Mouse (Mus musculus) monocyte, adult 2 months (primary cell): ENCODE results near the gene Klhl42.

Source experiments
- DNase-seq, 2 experiments: peaks; one replicate each; pipeline ENCODE4 v3.0.0; 2022; ENCODE audit warnings: low spot score in 2 of 2, low read depth in 1 of 2

Klhl42 gene

DNA sequence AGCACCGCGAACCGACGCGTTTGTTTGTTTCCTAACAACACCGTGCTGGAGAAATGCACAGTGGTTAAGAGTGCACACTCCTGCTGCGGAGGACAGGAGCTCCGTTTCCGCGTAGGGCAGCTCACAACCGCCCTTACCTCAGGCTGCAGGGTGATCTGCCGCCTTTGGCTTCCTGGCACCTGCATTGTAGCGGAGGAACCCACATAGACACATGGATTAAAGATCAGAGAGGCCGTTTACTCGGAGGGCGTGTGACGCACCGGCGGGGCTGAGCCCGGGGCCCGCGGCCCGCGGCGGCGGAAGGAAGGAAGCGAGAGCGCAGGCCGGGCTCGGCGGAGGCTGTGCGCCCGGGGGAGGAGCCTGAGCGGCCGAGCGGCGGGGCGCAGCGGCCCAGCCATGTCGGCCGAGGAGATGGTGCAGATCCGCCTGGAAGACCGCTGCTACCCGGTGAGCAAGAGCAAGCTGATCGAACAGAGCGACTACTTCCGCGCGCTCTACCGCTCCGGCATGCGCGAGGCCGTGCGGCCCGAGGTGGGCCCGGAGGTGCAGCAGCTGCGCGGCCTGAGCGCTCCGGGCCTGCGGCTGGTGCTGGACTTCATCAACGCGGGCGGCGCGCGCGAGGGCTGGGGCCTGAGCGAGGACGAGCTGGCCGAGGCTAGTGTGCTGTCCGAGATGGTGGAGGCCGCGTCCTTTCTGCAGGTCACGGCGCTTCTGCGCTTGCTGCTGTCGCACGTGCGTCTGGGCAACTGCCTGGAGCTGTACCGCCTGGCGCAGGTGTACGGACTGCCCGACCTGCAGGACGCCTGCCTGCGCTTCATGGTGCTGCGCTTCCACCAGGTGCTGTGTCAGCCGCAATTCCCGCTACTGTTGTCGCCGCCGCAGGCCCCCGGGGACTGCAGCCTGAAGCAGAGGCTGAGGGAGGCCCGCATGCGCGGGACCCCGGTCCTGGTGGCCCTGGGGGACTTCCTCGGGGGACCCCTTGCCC, at the start of gene Klhl42:
TSS of gene Klhl42 (plus strand) at position 244 of the 985 bp plus-strand sequence.
- DNase-seq: peak in 1 of 2 experiments; percentile 33

DNA sequence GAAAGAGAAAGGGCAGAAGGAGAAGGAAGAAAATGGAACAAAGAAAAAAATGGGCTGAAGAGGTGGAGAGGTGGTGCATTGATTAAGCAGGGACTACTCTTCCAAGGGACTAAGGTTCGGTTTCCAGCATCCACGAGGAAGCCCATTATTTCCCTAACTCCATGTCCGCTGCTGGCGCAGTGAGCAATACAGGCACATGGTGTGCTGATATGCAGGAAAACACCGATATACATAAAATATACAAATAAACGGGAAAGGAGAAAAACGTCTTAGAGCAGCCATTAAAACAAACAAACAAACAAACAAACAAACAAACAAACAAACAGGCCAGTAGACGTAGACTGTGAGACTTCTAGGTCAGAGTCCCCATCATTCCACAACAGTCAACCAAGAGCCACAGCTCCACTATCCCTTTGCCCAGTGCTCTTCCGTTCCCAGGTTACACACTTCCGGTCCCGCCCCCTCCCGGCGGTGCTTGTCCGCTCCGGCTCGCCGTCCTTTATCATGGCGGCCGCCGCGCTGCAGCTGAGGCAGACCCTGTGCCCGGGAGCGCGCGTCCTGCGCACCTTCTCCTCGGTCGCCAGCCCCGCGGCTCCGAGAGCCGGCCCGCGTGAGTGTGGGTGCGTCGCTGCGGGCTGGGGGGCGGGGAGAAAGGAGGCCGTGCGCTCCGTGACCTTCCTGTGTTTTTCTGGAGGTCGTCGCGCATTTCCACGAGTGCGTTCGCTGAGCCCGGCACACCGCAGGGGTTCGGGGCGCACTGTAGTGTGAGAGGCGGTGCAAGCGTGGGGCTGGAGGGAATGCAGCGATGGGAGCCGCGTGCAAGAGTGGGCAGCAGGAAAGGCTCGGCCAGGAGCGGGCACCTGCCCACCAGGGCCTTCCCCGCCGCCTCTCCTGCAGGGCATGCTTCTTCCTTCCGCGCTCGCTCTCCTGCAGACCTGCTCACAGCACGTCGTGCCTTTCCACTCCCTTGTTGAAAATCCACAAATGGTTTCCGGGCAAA, 48.6 kb upstream of the Klhl42 start, which contains the start of gene Mrps35:
TSS of gene Mrps35 (plus strand) at position 474 of the 1,000 bp plus-strand sequence.
- peak; percentile 34 to 69 for DNase-seq

DNA sequence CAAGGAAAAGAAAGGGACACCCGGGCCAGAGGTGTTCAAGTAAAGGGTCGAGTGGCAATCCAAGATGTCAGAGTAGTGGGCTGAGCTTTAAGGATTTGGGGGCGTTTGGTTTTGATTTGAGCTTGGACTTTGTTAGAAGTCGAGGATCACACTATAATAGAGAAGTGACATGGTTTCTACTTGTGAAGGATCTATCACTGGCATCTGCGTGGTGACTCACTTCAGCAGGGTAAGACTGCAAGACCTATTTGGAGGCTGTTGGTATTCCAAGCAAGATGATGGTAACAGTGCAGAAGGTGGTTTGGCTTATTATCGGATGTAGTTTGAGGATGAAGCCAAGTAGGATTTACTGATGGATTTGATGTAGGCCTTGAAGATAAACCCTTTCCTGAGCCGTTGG, 47.5 kb upstream of the Klhl42 start:
- no peak for DNase-seq

DNA sequence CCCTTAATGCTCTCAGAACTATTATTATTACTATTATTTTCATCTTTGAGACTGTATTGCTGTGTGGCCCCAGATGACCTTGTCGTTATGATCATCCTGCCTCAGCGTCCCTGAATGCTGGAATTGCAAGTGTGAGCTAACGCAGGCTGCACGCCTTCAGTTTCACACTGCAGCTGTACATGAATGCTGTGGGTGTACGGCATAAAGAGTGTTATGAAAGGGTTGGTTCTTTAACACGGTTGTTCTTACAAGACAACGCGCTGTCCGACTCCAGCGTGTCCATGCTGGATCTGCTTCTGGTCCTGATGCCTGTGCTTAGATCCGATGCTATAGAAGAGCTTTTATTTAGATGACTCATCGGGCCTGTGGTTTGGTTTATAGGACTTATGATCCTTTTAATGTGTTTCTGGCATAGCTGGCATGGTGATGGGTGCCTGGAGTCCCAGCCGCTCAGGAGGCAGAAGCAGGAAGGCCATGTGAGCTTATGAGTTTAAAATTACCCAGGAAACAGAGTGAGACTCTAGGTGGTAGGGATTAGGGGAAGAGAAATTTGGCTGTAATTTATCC, 41.9 kb upstream of the Klhl42 start:
- no peak for DNase-seq

DNA sequence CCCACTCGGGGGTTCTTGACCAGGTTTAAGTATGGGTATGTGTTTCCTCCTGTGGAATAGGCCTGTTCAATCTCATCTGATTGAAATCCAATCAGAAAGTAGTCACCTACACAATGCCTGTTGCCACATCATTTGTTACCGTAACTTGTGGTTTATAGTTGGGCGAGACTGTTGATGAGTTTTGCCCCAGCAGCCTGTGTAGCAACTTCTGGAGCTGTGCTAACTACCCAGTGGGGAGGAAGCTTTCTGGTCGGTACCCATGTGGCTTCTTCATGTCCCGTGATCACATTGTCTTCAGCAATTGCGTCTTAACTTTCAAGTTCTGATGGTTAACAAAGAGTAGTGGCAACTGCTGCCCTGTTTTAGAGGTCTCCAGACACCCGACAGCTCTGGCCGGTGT, 39.5 kb upstream of the Klhl42 start:
- no peak for DNase-seq

DNA sequence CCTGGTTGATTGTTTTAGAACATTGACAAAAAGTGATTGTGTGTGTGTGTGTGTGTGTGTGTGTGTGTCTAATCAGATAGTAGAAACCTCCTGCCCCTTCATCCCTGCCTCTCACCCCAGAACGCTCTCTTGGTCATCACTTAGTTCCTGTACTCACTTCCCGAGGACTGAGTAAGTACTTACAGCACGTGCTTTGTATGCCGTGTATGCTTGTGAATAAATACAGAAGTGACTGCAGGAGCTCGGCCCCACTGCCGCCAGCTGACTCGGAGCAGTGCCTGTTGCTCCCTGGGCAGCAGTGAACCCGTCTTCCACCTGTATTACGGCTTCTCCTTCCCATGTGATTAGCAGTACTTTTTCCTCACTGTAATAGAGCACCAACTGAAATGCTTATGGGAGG, 38.7 kb upstream of the Klhl42 start:
- no peak for DNase-seq

DNA sequence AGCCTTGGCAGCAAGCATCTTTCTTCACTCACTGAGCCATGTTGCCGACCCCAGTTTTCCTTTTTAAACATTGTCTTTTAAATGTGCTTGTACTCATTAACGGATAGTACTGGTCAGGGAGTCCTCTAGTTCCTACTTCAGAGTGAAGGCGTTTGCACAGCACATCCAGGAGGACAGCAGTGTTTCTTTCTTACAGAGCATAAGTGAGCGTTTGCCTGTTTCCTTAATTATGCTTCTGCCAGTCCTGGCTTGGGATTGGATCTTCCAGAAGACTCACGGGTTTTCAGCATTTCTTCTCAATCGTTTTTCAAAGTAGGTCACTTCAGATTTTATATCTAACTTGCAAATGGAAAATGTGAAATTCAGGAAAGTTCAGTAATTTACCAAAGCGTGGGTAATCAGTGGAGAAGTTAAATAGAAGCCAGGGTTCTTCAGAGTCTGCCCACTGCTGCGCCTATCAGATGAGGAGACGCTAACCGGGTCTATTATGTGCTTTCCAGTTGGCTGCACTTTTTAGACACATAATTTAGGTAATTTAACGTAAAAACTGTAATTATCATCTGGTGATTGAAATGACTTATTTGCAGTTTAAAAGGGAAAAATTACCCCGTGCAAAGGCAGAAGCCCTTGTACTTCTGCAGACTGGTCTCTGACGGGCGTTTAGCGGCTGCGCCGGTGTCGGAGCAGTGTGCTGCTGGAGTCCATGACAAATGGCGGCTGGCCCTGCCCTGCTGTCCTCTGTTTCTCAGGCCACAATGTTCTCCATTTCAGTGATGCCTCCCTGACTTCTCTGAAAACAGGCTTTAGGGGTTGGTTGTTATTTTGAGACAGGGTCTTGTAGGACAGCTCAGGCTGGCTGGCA, 37.2 kb upstream of the Klhl42 start:
- no peak for DNase-seq

DNA sequence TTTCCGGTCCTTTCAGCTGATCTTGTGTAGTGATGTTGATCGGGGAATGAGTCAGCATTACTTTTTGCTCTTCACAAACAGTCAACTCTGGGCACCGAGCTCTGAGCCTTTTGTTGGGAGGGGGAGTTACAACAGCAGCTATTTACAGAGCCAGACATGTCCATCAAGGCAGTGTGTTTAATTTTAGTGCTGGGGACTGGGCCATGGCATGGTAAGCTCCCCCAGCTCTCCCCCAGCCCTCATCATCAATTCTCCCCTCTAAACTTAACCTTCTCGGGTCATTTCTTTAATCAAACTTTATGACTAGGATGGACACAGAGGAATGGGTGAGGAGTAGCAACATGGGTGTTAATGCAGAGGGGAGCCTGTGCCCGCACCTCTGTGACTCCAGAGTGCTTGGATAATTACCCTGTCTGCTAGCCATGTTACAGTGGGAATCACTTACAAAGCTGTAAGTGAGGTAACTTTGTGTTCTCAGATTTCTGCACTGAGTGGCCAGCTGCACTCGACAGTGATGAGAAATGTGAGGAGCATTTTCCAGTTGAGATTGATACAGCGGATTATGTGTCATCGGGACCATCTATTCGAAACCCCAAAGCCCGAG, 35.7 kb upstream of the Klhl42 start:
- no peak for DNase-seq

DNA sequence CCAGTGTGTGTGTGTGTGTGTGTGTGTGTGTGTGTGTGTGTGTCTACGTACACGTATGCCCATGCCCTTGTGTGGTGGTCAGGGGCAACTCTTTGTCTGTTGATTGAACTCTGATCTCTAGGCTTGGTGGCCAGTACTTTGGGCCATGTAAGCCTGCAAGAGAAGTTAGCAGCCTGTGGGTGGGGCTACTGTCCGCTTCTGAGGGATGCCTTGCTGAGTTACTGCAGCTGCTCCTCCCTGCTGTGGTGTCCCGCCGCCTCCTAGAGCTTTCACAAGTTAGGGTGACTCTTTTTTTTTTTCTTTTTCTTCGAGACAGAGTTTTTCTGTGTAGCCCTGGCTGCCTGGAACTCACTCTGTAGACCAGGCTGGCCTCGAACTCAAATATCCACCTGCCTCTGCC, 31.9 kb upstream of the Klhl42 start:
- no peak for DNase-seq

DNA sequence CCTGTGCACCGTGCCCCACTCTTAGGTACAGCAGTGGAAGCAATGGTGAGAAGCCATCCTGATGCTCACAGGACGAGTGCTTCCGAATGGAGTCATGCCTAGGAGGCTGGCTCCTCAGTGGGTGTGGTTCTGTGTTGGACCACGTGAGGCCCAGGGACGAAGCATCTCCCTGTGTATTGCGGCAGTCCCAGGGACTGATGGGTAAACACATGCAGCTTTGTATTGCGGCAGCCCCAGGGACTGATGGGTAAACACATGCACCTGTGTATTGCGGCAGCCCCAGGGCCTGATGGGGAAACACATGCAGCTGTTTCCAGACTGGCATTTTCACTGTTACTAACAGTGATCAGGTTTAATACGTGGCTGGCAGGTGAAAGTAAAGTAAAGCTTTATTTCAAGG, 29.5 kb upstream of the Klhl42 start:
- DNase-seq: no peak

DNA sequence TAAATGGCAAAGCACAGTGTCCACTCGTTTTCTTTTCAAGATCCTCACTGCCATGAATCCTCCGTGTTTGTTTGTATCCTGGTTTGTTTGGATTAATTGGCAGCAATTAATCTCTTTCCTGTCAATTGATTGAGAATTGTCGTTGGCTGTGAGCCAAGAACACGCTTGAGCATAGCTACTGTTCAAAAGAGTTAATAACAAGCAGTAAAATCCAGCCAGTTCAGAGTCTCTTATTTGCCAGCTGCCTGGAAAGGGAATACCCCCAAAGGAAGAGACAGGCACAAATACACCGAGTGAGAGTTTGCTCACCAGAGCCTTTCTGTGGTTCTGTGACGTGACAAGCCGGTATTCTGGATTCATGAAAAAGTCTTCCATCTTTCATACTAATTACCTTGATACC, 29.1 kb upstream of the Klhl42 start:
- DNase-seq: no peak

DNA sequence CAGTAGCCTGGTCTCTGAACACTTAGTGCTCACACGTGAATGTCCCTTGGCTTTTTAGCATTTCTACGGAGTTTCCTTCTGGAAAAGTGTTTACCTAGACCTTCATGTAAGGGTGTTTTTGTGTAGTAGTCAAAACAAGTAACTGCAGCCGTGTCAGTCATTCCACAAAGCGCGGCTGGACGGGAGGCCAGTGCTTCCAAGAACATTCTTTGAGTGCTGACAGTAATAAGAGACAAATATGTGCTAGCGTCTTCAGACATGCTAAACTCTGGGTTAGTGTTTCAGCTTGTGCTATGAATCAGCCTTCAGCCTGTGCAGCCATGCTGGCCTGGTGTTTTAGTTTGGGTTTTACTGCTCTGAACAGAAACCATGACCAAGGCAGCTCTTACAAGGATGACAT, 28.5 kb upstream of the Klhl42 start:
- DNase-seq: no peak

DNA sequence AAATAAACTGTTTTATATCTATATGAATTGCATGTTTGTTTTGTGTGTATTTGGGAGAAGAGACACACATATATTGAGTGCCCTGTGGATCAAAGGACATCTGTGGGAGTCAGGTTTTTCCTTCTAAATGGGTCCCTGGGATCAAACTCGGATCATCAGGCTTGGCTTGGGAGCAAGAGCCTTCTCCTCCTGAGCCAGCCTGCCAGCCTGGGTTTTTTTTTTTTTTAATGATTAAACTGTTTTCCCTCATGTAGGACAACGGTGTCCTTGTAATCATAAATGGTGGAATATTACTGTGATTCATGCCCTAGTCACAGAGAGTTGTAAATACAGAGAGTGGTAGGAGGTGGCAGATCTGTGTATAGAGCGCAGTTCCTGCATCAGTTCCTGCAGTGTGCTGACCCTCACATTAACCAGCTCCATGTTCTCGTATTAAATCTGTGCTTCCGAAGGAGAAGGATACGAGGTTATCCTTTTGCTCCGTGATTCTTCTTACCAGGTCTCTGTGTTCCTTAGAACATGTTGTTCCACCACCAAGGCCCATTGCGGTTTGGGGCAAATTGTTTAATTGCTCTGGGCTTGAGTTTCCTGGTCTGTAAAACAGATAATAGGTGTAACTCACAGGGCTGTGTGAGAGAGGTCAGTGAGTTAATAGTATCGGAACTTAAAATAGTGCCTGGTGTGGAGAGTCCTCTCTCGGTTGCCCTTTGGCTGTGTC, 26.8 kb upstream of the Klhl42 start:
- DNase-seq: no peak

DNA sequence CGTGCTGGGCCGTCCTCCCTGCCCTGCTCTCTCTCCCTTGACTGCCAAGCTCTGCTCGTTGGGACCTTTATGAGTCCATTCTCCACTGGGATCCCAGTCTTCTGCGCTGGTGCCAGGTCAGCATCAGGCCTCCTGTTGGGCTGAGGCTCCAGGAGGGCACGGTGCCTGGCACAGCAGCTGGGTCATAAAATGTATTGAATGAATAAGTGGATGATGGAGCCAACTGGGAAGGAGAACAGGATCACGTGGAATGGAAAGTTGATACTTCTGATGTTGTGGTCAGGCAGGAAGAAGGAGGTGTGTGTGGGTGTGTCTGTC, 26.3 kb upstream of the Klhl42 start:
- DNase-seq: no peak

DNA sequence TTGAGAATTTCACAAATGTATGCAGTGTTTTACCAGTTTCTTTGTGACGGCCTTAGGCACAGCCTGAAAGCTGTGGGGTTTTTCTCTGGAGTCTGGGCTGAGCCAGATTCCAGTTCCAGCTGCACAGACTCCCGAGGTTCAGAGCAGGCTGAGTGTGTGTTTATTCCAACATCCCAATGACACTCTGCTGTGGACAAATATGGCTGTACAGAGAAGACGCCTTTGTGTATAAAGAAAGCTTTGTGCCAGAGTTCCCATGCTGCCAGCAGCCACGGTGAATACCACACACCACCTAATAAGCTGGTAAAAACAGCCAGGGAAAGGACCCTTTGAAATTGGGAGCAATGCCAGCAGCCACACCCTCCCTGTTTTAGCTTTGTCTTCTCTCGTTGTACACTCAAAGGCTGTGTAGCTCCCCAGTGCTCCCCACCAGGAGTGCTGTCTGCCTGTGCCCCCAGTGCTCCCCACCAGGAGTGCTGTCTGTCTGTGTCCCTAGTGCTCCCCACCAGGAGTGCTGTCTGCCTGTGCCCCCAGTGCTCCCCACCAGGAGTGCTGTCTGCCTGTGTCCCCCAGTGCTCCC, 15.3 kb upstream of the Klhl42 start:
- no peak for DNase-seq

DNA sequence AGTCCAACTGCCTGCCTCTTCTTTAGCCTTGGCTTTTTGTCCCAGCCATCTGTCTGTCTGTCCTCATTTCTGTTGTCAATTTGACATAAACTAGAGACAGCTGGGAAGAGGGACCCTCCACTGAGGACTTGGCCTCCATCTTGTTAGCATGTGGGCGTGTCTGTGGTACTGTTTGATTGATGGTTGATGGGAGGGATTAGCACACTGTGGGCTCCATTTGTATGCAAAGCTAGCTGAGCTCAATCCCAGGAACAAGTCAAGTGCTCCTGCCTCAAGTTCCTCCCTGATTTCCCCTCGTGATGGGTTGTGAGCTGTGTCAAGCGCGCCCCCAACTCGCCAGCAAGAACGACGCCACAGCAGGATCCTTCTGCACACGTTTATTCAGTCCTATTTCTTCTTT, 14.3 kb upstream of the Klhl42 start:
- DNase-seq: no peak

DNA sequence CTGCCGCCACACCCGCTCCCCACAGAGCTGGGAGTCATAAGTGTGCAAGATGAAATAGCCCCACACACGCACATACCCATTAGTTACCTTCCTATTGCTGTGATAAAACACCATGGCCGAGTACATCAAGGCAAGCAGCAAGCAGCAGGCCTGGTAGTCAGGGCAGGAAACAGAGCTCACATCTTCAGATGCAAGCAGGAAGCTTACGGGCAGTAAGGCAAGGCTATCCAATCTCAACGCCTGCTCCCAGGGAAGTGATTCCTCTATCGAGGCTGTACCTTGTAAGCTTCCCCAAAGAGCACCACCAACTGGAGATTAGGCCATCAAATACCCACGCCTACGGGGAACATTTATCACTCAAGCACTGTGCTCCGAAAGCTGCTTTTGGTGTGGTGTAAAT, 11.3 kb upstream of the Klhl42 start:
- no peak for DNase-seq

DNA sequence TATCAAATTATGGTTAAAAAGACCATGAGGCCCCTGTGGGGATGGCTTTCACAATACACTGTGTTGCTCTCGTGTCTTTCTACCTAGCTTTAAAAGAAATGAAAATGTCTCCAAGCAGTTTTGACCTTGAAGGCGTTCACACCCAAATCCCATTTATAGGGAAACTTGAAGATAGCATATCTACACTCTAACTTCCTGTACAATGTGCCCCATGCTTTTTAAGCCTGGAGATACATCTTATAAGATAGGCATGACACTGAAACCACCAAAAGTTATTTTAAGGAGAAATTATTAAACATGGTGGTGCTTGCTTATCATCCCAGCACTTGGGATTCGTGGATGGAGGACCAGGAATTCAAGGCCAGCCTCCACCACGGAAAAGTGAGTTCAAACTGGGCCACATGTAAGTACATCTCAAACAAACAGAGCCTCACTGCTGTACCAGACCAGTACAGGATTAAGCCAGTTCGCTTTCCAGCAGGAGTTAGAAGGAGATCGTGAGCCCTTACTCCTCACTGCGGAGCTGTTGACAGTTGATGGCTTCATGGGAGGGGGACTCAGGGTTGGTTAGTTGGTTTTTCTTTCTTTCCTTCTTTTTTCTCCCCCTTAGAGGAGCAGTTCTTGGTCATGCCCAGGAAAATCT, 5.7 kb upstream of the Klhl42 start:
- DNase-seq: no peak
